Mouse (Mus musculus) activated CD4-positive, CD25-positive, alpha-beta regulatory T cell, adult 4 months (primary cell): ENCODE results near the gene Abhd17b. TPM values are rescaled to one million over a fixed set of nuclear protein-coding genes. Genes with fewer than 3 reads are reported as not detected.
"Not testable (repeated sequence)": the region's sequence is repeated elsewhere in the genome, so short reads cannot be mapped to it uniquely, and the experiment has no call there.

ENCODE experiments used
- ATAC-seq: one replicate; pipeline ENCODE4 v1.8.0; 2017
- polyA plus RNA-seq, 2 experiments: library from polyadenylated mRNA; unstranded; fragments of 100-300 nt; shearing (Covaris generic); gene quantifications; one replicate each; pipeline ENCODE4 v1.2.1; 2017

Gene Abhd17b
- polyA plus RNA-seq, 2 experiments from 2014 or later: 10.4 to 12.0 TPM

DNA sequence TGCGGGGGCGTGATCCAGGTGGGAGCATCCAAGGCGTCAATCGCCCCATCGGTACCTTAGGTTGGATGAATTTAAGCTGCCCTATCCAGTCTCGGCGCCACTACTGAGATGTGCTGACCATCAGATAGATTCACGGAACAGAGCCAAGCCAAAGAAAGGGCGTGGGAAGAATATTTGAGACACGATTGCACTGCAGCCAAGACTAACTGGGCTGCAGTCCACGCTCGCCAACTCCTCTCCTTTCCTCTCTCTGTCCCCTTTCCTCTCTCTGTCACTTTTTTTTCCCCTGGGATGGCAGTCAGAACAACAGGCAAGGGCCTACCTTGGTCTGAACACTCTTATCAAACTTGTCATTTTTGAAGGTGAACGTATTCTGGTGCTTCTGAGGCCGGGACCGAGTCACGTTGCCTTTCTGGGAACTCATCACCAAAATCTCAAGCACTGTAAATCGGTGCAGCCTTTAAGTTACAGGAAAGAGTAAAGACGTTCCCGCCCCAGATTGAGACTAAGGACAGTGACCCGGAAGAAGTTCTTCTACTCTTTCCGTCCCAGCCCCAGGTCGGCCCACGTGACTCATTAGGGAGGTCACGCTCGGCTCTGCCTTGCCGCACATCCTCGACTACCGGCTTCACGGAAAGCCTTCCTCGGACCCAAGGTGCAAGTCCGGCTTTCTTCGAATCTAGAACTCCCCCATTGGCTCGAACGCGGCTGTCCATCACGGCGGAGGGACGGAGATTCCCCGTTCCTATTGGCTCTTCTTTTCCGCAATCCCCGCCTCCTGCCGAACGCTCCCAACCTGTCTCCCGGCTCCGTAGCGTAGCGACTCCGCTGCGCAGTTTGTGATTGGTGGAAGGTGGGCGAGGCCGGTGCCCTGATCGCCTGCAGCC, 457 bp upstream of the Abhd17b start, which contains the start of gene 1110059E24Rik:
1110059E24Rik (minus strand) TSS at position 692 of the 887 bp plus-strand sequence.
- ATAC-seq: peak; percentile 87

DNA sequence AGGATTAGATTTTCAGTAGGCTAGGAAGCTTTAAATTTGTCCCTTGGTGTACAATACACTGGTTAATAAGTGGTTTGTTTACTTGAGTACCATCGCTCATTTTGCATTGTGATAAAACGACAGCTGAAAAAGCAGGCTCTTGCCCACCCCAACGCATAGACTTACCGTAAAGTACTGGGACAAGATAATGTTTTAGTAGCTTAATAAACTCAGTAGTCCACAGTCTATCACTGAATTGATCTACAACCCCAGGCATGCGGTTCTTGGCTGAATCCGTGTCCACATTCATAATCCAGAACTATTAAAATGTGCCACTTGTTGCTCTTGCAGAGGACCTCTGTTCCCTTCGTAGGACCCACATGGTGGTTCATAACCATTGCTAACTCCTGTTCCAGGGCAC, 1.8 kb downstream of the Abhd17b start:
- ATAC-seq: no peak

DNA sequence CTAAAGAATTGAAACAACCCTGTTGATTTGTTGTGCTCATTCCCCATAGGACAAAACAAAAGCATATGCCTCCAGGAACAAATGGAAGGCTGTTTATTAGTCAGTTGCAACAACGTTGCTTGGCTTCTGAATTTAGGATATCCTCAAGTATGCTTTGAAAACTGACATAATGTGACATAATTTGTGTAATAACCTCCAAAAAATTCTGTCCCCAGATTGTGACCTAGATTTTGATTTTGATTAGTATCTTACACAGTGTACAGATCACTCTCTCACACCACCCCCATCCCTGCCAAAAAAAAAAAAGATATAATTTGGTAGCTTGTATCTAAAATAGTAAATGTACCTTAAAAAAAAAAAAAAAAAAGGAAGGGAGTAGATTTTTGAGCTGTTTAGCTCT, 7.7 kb downstream of the Abhd17b start:
- no peak for ATAC-seq

DNA sequence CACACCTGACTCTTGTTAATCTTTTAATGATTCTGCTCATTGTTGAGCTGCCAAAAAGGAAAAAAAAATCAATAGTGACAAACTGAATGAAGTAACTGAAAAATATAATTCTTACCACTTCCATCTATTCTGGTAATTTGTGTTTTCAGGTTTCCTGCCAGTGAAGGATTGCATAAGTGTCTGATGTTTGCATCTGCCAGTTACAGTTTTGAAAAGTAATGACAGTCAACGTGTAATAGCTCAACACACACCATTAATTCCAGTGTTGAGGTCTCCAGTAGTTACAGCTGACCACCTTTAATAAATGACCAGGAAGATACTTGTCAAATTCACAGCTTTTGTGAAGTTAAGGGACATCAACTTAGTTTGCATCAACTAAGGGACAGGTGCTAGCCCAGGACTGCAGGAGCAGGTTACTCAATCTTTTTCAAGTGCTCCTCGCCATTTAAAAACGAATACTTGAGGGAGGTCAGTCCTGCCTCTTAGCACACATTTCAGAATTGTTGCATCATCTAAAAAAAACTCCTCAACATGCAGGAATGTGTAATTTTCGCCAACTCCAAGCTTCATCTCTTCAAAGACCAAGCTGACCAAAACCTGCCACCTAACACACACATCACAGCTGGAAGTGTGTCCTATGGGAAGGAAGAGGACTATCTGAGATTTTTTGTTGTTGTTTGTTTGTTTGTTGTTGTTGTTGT, 10.9 kb downstream of the Abhd17b start:
- ATAC-seq: no peak

DNA sequence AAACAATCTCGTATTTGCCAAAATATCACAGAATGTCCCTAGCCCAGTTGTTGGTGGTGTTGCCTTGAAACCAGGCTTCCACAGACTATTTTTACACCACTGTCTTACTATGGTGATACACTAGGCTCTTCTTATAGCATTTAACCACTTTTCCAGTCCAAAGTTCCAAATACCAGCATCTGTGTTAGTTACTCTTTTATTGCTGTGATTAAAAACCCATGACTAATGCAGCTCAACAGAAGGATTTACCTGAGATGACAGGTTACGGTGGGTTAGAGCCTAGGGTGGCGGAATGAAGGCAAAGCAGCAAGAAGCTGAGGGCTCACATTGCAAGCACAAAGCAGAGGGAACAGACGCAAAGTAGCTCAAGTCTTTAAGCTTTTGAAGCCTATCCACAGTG, 16.7 kb downstream of the Abhd17b start:
- no peak for ATAC-seq

DNA sequence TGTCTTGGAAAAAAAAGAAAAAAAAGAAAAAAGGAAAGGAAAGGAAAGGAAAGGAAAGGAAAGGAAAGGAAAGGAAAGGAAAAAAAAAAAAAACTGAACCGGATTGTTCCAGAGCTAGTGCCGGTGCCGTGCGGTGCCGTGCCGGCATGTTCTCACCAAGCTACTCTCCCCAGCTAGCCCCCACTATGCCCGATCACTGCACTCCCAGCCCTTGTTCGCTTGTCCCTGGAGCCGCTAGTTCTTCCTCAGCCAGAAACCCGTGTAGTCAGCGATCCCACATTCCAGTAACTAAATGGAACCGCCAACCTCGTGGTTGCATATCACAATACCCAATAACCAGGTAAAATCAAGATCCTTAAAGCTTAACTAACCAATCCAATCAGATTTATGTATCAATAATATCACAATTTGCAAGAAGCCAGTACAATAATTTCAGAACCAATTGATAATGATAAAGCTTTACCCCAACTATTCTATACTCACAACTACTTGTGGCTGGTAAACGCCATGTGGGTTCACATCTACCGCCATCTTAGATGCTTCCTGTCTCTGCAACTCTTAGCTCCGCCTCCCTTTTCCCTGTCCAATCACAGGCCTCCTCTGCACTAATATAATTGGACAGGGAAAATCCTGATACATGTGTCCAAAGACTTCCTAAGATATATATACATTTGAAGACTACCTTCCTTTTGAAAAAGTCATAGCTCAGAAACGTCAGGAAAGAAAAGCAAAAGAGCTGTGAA, 21.5 kb downstream of the Abhd17b start:
- ATAC-seq: no peak

DNA sequence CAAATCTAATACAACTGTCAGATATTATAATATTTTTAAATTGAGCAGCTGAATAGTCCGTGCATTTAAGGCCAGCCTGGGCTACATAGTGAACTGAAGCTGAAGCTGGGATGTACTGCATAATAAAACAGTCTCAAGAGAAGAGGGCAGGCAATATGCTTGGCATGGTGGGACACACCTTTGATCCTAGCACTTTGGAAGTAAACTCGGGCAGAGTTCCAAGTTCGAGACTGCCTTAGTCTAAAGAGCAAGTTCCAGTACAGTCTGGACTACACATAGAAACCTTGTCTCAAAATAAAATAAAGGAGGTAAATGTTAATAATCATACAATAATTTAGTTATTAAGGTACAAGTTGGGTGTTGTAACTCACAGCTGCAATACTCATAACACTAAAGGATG, 27.1 kb downstream of the Abhd17b start:
- ATAC-seq: no peak

DNA sequence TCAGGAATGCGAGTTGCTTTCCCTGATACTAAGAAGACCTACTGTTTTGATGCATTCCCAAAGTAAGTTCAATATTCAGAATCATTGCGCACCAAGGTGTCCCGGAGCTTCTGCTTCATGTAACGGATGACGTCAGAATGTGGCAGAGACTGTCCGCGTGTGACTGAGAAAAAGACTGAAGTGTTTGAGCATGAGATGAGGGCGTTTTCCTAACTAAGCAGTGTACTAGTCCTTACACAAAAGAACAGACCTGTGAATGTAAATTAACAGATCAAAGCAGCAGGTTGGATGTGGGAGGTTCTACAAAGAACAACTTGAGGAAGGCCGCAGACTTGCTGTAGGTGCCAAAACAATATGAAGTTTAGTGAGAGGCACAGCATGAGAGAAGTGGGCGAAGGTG, 28.0 kb downstream of the Abhd17b start:
- ATAC-seq: no peak

DNA sequence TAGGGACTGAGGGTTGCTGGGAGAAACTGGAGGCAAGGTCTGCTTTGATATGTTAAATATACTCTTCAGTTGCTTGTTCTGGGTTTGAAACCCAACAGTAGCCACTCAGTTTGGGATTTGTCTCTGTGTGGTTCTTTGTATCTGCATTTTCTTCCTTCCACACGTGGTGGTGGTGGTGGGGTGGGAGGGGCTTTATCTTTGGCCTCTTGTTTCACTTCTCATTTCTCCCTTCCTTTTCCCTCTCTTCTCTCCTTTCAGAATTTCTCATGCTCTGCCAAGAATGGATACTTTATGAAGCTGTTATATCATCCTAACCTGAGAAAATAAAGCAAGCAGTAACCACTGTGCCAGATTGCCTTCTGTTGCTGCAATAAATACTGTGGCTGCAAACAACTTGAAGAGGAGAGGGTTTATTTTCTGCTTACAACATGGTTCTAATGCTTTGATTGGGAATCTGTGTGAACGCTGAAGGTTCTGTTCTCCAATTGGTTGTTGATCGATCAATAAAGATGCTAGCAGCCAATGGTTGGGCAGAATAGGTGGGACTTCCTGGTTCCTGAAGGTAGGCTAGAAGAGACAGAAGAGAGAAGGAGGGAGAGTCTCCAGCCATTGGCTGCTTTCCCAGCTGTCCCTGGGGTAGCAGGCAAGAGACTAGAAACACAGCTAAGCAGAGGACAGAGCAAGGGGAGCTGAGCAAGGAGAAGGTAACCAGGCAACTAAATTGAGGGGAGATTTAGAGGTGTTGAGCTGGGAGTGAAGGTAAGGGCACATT, 60.5 kb downstream of the Abhd17b start:
- peak; percentile 98 for ATAC-seq

DNA sequence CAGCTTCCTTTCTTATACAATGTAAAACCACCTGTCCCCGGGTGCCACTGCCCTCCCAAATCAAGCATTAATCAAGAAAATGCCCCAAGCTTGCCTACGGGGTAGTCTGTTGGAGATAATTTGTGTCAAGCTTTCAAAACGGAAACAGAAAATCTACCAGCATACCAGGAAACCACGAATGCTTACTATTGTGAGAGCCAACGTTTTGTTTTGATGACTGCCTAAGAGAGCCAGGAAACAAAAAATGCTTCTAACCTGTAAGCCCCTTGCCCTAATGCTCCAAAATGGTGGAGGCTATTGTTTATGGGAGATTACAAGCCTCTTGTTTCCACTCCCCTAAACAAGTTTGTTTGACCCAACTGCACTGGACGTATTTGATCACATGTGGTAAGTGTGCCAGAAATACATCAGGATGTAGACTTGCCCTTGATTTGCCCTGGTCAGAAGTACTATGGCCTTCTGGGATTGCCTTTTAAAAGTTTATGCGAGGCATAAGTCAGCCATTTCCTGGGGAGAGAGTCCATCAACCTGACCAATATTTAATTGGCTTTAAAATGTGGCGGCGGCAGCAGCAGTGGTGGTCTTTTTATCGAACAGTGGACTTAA, 61.4 kb downstream of the Abhd17b start:
- peak; percentile 32 for ATAC-seq

DNA sequence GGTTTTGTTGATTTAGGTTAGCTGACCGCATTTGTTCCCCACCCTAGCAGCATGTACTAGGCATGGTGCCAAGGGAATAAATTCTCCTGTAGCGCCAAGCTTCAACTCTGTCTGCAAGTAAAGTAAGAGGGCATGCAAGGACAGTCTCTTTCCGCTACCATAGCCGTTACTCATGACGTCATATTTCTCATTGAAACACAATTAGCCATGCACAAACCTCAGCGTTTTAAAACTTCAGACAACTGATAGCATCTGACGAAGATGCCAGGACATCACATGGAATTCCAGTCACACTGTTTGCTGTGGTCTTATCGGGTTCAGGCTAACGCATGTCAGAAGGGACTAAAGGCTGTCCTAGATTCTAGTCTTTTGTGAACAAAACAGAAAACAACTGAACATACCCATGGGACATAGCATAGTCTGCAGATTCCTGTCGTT, 62.0 kb downstream of the Abhd17b start:
- no peak for ATAC-seq

DNA sequence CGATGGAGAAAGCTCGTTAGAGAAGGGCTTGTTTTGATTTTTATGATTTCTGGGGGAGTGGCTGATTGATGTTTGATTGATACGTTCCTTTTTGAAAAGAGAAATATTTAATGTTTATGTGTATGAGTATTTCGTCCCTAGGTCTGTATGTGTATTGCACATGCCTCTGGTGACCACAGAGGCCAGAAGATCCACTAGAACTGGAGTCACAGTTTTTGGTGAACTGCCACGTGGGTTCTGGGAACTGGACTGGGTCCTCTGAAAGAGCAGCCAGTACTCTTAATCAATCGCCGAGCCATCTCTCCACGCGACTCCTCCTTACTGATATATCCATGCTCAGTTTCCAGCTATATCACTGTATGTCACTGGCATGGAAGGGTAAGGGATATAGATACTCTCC, 62.5 kb downstream of the Abhd17b start:
- ATAC-seq: no peak

DNA sequence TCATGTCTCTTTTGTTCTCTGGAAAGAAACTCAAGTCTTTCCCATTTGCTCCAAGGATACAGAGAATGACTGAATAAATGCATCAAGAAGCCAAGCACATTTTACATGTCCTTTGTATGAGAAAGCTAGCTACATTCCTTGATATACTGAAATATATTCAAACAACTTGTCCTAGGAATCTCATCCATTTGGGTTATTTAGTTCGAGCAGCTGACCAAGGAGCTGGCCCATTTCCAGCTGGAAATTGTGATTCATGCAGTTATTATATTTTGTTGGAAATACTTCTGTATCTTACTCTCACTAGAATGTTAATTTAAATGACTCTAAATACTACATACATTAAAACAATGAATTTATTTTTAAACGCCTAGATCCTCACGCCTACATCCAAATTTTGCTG, 63.5 kb downstream of the Abhd17b start:
- ATAC-seq: no peak

DNA sequence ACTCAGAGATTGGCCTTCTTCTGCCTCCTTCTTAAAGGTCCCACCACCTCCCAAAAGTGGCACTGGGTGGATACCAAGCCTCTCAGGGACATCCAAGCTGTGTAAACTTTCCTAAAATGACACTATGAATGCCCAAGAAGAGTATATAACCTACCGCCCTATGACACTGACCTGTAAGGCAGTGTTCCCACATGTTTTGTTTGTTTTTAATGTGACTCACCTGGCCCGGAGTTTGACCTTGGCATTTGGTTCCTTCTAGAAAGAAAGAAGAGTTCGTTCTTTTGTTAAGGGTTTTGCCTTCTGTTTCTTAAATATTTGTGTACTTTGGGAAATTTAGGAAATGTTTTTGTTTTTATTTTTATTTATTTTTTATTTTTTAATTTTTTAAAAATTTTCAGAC, 66.2 kb downstream of the Abhd17b start:
- ATAC-seq: no peak

DNA sequence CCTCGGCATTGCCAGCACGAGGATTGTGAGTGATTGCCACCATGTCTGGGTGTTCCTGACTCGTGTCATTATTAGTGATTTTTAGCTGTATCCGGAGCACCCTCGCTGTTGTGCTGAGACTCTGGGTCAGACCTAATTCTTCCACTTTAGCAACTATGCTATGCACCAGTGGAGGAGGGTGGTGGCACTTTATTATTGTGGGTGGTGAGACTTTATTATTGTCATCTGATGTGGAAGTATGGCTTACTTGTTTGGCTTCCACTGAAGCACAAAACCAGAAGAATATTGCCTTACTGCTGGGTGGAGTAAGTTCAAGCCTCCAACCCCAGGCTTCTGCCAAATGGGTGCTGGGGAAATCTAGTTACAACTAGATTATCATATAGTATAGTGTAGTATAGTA, 68.0 kb downstream of the Abhd17b start:
- ATAC-seq: no peak

DNA sequence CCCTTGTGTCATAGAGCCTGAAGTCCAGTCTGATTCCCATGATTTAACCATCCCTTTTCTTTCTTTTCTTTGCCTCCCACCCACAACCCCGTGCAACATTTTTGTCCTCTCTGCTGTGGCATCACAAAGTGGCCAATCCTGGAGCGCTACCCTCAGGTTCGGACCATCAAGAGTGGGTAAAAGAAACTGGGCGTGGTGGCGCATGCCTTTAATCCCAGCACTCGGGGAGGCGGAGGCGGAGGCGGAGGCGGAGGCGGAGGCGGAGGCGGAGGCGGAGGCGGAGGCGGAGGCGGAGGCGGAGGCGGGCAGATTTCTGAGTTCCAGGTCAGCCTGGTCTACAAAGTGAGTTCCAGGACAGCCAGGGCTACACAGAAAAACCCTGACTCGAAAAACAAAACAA, 70.3 kb downstream of the Abhd17b start:
- not testable (repeated sequence) for ATAC-seq

DNA sequence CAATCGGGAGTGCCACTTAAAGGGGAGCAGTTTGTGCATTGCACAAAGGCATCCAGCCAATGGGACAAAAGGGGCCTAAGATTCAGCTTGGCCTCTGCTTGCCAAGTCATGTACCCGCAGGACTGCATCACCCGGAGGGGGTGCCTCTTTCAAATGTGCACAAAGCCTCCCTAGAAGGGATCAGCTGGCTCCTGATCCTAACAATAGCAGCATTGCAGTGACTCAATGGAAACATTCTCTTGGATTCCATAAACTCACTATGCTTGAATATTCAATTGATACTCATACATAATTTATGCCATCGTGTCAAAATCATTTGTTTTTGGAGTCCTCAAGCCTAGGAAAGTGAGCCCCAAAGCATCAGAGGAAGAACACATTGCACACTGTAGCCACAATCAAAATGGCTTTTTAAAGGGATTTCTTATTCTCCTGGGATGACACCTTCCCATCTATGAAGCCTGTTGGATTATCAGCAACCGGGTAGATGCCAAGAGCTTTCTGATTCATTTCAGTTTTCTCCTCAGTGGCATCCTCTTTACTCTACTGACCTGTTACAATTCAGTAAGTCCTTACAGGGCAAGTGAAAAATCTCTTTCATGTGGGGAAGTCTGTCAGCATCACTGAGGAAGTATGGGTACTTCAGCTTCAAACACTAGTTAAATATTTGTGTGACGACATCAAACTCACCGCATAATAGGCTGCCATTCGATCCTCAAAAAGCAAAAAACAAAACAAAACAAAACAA, 71.1 kb downstream of the Abhd17b start:
- no peak for ATAC-seq

DNA sequence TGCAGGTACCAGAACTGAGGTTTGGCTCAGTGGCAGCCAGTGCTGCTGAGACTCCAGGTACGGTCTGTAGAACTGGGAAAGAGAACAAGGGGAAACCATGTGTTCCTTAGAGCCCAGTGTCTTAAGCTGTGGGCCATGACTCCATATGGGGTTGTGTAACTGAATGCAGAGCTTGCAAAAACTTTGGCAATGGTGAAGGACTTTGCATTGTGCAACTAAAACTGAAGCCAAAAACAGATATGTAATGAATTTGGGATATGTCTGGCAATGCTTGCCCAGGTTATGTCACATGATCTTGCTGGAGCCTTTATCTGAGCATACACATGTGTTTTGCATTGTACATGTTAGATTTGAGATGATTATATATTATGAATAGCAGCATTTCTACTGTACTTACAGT, 72.2 kb downstream of the Abhd17b start:
- ATAC-seq: no peak

DNA sequence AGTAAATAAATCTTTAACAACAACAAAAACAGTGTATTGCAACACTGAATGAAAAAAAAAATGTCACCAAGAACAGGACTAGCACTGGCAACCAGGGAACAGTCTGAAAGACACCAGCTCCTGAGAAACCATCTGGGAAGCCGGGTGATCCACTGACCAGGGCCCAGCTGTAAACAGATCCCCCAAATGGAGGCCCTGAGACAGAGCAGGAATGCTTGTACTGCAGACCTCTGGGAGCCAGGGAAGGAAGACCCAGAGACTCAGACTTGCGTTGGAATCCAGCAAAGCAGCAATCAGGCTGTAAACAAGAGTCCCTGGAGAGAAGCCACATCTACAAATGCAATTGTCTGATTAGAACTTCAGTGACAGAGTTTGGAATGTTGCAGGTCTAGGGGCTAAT, 74.1 kb downstream of the Abhd17b start:
- ATAC-seq: no peak

DNA sequence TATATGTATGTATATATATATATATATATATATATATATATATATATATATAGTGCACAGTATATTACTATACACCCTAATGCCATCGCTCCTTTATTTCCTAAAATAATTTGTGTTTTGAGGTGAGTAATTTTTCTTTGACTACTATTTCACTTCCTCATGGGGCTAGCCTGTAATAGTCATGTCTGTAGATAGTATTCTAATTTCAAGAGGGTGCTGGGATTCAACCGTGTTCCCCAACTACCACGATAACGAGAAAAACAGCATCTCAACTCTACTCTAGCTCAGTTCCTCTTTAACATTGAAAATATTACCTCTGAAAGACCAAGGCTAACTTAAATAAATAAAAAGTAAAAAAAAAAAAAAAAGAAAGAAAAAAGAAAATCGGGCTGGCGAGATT, 75.4 kb downstream of the Abhd17b start:
- ATAC-seq: no peak

DNA sequence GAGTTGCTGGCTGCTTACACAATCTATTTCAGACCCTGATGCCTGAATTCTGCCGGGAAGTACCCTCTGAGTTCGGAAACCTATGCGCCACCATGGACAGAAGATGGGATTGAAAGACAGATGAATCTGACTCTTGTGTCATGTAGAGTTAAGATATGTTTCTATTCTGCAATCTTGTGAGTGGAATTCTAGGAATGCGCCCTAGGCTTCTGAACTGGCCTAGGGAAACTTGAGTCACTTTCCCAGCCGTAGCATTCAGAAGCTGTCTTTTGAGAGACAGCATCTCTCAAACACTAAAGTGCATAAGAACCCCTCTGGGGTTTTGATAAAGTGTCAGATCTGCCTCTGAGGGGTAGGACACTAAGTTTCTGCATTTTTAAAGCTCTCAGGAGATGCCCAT, 78.9 kb downstream of the Abhd17b start:
- ATAC-seq: no peak
